ENCODE assay signal across 8 mouse cellular contexts in genomic region chr4:149549221-149549925, GRCm38 (mm10). TPM values are rescaled to one million over a fixed set of nuclear protein-coding genes. Genes with fewer than 3 reads are reported as not detected.
A peak's percentile ranks its signal among the peaks of the same experiment; 100 is the strongest.
DNase-seq lines count a peak whose midpoint lies in the region; ATAC-seq and TF ChIP-seq lines count a peak whose summit lies in the region.

No protein-coding gene starts in this region.

- WGBS in hindbrain, embryonic 13.5 days: 67% methylated on average over 9 of the region's 9 CpGs
- WGBS in lung, postnatal 0 days: 57% methylated on average over 9 of the region's 9 CpGs

- peak; percentile 91 for DNase-seq in NIH3T3 (ENCODE audit: low read depth)
- DNase-seq in cerebellum, adult 8-10 months: peak; percentile 92
- DNase-seq in frontal cortex, adult 2 months (ENCODE audit: extremely low spot score in 1 of 2, low spot score in 1 of 2): peak; percentile 86 to 97
- peak; percentile 83 to 88 for DNase-seq in layer of hippocampus, postnatal 10 days (ENCODE audit: low spot score in 2 of 2)
- DNase-seq in lung, postnatal 0 days (ENCODE audit: low spot score): peak; percentile 93
- peak; percentile 80 for DNase-seq in retina, adult 2 months (ENCODE audit: low read depth, low spot score)
- peak; percentile 68 for DNase-seq in thymus, postnatal 25 days

- no peak overlapping the region for H3K4me2 ChIP-seq in hindbrain, embryonic 13.5 days
- H3K4me2 ChIP-seq in lung, postnatal 0 days (replicated peaks; ENCODE audit: low read depth, low read length): no peak overlapping the region

- TF ChIP-seq EP300 in lung, postnatal 0 days (IDR thresholded peaks at IDR 0.05): no peak

- H3K27ac ChIP-seq in hindbrain, embryonic 13.5 days: peak overlapping the region; percentile 55
- H3K27ac ChIP-seq in lung, postnatal 0 days (ENCODE audit: low read length): no peak overlapping the region

- H3K4me3 ChIP-seq in hindbrain, embryonic 13.5 days: no peak overlapping the region
- H3K4me3 ChIP-seq in lung, postnatal 0 days (ENCODE audit: low read depth, low read length): no peak overlapping the region

- peak overlapping the region; percentile 49; the same call in 1 of the 2 replicates for H3K9ac ChIP-seq in hindbrain, embryonic 13.5 days
- H3K9ac ChIP-seq in lung, postnatal 0 days (replicated peaks; ENCODE audit: low read depth): no peak overlapping the region

- H3K36me3 ChIP-seq in hindbrain, embryonic 13.5 days: peaks cover 36% of the 10 kb centered on the region
- no peaks in the 10 kb centered on the region for H3K36me3 ChIP-seq in lung, postnatal 0 days (ENCODE audit: insufficient read depth, low read length)

- peak; percentile 86 for ATAC-seq in hindbrain, embryonic 13.5 days (ENCODE audit: low FRiP score)
- ATAC-seq in lung, postnatal 0 days: peak; percentile 79

- H3K27me3 ChIP-seq in hindbrain, embryonic 13.5 days: no peaks in the 10 kb centered on the region
- no peaks in the 10 kb centered on the region for H3K27me3 ChIP-seq in lung, postnatal 0 days (replicated peaks; ENCODE audit: insufficient read depth, low read length)

- peaks cover 5% of the 10 kb centered on the region; the same call in 1 of the 2 replicates for H3K4me1 ChIP-seq in hindbrain, embryonic 13.5 days (replicated peaks)
- H3K4me1 ChIP-seq in lung, postnatal 0 days (ENCODE audit: insufficient read depth, low read depth, low read length): no peaks in the 10 kb centered on the region

- peak; percentile 98 for TF ChIP-seq CTCF in lung, postnatal 0 days (IDR thresholded peaks at IDR 0.05)

- no peaks in the 10 kb centered on the region for H3K9me3 ChIP-seq in hindbrain, embryonic 13.5 days
- H3K9me3 ChIP-seq in lung, postnatal 0 days (ENCODE audit: low read length): no peaks in the 10 kb centered on the region

RNA-seq across cellular contexts. Expression of gene Ctnnbip1, which starts 31.3 kb away (rescaled TPM):
- polyA plus RNA-seq in frontal cortex, adult 2 months (2012; rRNA removed): 44.8 TPM in 2 replicates
- 85.3 and 85.4 TPM in 2 replicates for polyA plus RNA-seq in hindbrain, embryonic 13.5 days (2015; fragmentation: Nextera tagmentation; extraction: Ambion mirVana)
- total RNA-seq in layer of hippocampus, postnatal 10 days (2021): 10 to 100 TPM; 75.4 to 82.9 TPM
- 38.4 and 40.1 TPM in 2 replicates for polyA plus RNA-seq in lung, postnatal 0 days (2015; fragmentation: Nextera tagmentation; extraction: Ambion mirVana)

RNA-seq across cellular contexts. Expression of gene Clstn1, which starts 36.9 kb away (rescaled TPM):
- polyA plus RNA-seq in frontal cortex, adult 2 months (2012; rRNA removed): 310 and 338 TPM in 2 replicates
- 64.6 and 83.6 TPM in 2 replicates for polyA plus RNA-seq in hindbrain, embryonic 13.5 days (2015; fragmentation: Nextera tagmentation; extraction: Ambion mirVana)
- total RNA-seq in layer of hippocampus, postnatal 10 days (2021): 100 to 1,000 TPM; 726 TPM
- polyA plus RNA-seq in lung, postnatal 0 days (2015; fragmentation: Nextera tagmentation; extraction: Ambion mirVana): 43.6 and 48.7 TPM in 2 replicates
